ENCODE assay signal across 10 mouse cellular contexts in genomic region chr3:94601959-94602358, GRCm38 (mm10). TPM values are rescaled to one million over a fixed set of nuclear protein-coding genes. Genes with fewer than 3 reads are reported as not detected.
DNase-seq lines count a peak whose midpoint lies in the region; ATAC-seq and TF ChIP-seq lines count a peak whose summit lies in the region.
"Had no signal": no experiment of that assay in that cellular context is flagged by ENCODE, and none has a peak within 500 bp of the region (broad histone marks: within the 10 kb centered on the region; RNA-seq: fewer than 3 reads in every experiment).

No protein-coding gene starts in this region.

- TF ChIP-seq CTCF in ES-Bruce4 (IDR thresholded peaks at IDR 0.05; ENCODE audit: low read depth, low read length), result peak; percentile 23

- no peak overlapping the region for H3K4me3 ChIP-seq in intestine, embryonic 14.5 days (ENCODE audit: low read depth, low read length)
- no peak overlapping the region for H3K4me3 ChIP-seq in intestine, embryonic 15.5 days (replicated peaks)
- H3K4me3 ChIP-seq in ES-Bruce4 (ENCODE audit: low read depth, low read length), result no peak overlapping the region
- no peak overlapping the region for H3K4me3 ChIP-seq in midbrain, embryonic 11.5 days (ENCODE audit: low read depth, low read length)
- H3K4me3 ChIP-seq: limb, embryonic 12.5 days had no signal

- H3K4me1 ChIP-seq in intestine, embryonic 14.5 days (replicated peaks; ENCODE audit: control insufficient read depth, insufficient read depth, low read length), result no peaks in the 10 kb centered on the region
- H3K4me1 ChIP-seq in intestine, embryonic 15.5 days (replicated peaks), result no peaks in the 10 kb centered on the region
- no peaks in the 10 kb centered on the region for H3K4me1 ChIP-seq in ES-Bruce4 (ENCODE audit: control insufficient read depth, insufficient read depth, low read length)
- H3K4me1 ChIP-seq in midbrain, embryonic 11.5 days (ENCODE audit: control insufficient read depth, insufficient read depth, low read length), result no peaks in the 10 kb centered on the region
- H3K4me1 ChIP-seq: limb, embryonic 12.5 days had no signal

- H3K9ac ChIP-seq in intestine, embryonic 14.5 days (ENCODE audit: low read length), result no peak overlapping the region
- no peak overlapping the region for H3K9ac ChIP-seq in intestine, embryonic 15.5 days
- no peak overlapping the region for H3K9ac ChIP-seq in ES-Bruce4 (ENCODE audit: low read depth, poor library complexity, severe bottlenecking)
- H3K9ac ChIP-seq in midbrain, embryonic 11.5 days (ENCODE audit: low read length), result no peak overlapping the region
- H3K9ac ChIP-seq: limb, embryonic 12.5 days had no signal

- no peak overlapping the region for H3K27ac ChIP-seq in intestine, embryonic 14.5 days (ENCODE audit: low read depth)
- no peak overlapping the region for H3K27ac ChIP-seq in intestine, embryonic 15.5 days
- H3K27ac ChIP-seq in ES-Bruce4 (ENCODE audit: insufficient read depth, low read length), result no peak overlapping the region
- no peak overlapping the region for H3K27ac ChIP-seq in midbrain, embryonic 11.5 days (ENCODE audit: low read depth, low read length)
- H3K27ac ChIP-seq: limb, embryonic 12.5 days had no signal

- H3K36me3 ChIP-seq in intestine, embryonic 14.5 days (ENCODE audit: control insufficient read depth, insufficient read depth, low read length), result no peaks in the 10 kb centered on the region
- H3K36me3 ChIP-seq in intestine, embryonic 15.5 days, result no peaks in the 10 kb centered on the region
- H3K36me3 ChIP-seq in ES-Bruce4 (ENCODE audit: control insufficient read depth, insufficient read depth, low read length, poor library complexity, severe bottlenecking), result no peaks in the 10 kb centered on the region
- H3K36me3 ChIP-seq in midbrain, embryonic 11.5 days (ENCODE audit: control insufficient read depth, insufficient read depth, low read length), result no peaks in the 10 kb centered on the region
- H3K36me3 ChIP-seq: limb, embryonic 12.5 days had no signal

- H3K27me3 ChIP-seq in intestine, embryonic 14.5 days (replicated peaks; ENCODE audit: control insufficient read depth, insufficient read depth, low read length), result no peaks in the 10 kb centered on the region
- no peaks in the 10 kb centered on the region for H3K27me3 ChIP-seq in intestine, embryonic 15.5 days (replicated peaks)
- no peaks in the 10 kb centered on the region for H3K27me3 ChIP-seq in ES-Bruce4 (ENCODE audit: control insufficient read depth, insufficient read depth, low read length, poor library complexity, severe bottlenecking)
- H3K27me3 ChIP-seq in midbrain, embryonic 11.5 days (ENCODE audit: control insufficient read depth, insufficient read depth, low read length), result no peaks in the 10 kb centered on the region
- H3K27me3 ChIP-seq: limb, embryonic 12.5 days had no signal

- H3K9me3 ChIP-seq in intestine, embryonic 14.5 days (ENCODE audit: control insufficient read depth, low read length), result no peaks in the 10 kb centered on the region
- H3K9me3 ChIP-seq in intestine, embryonic 15.5 days, result no peaks in the 10 kb centered on the region
- no peaks in the 10 kb centered on the region for H3K9me3 ChIP-seq in ES-Bruce4 (replicated peaks; ENCODE audit: control insufficient read depth, insufficient read depth, low read length, poor library complexity, severe bottlenecking)
- H3K9me3 ChIP-seq in midbrain, embryonic 11.5 days (ENCODE audit: control insufficient read depth, low read length), result no peaks in the 10 kb centered on the region
- H3K9me3 ChIP-seq: limb, embryonic 12.5 days had no signal

- no peak for TF ChIP-seq EP300 in ES-Bruce4 (IDR thresholded peaks at IDR 0.05; ENCODE audit: insufficient read depth, low read depth, low read length)

- whole genome bisulfite sequencing in intestine, embryonic 14.5 days, result 0% methylated on average over 4 of the region's 4 CpGs
- WGBS in intestine, embryonic 15.5 days, result 2% methylated on average over 4 of the region's 4 CpGs
- 7% methylated on average over 4 of the region's 4 CpGs for WGBS in midbrain, embryonic 11.5 days

- no peak for TF ChIP-seq POLR2A in ES-Bruce4 (IDR thresholded peaks at IDR 0.05; ENCODE audit: insufficient read depth, low read length)

- no peak overlapping the region for H3K4me2 ChIP-seq in intestine, embryonic 14.5 days (ENCODE audit: low read length)
- H3K4me2 ChIP-seq in intestine, embryonic 15.5 days (replicated peaks), result no peak overlapping the region
- no peak overlapping the region for H3K4me2 ChIP-seq in midbrain, embryonic 11.5 days
- H3K4me2 ChIP-seq: limb, embryonic 12.5 days had no signal

- DNase-seq in intestine, embryonic 14.5 days (ENCODE audit: low spot score), result peak; percentile 71
- DNase-seq in cerebellum, adult 18-20 months, result peak; percentile 73 to 76
- peak; percentile 35 to 48 for DNase-seq in frontal cortex, postnatal 36 days (ENCODE audit: low spot score in 2 of 2)
- DNase-seq in kidney, postnatal 36 days, result peak; percentile 50 to 83
- peak; percentile 86 for DNase-seq in midbrain, embryonic 11.5 days (ENCODE audit: low spot score, missing footprints)
- DNase-seq in thymus, postnatal 0 days (ENCODE audit: low spot score), result peak; percentile 49

- ATAC-seq in intestine, embryonic 14.5 days (replicated peaks; ENCODE audit: low FRiP score, low TSS enrichment, low read depth), result no peak
- no peak for ATAC-seq in intestine, embryonic 15.5 days
- 0 out of 2 replicates have a peak, but pooled peaks have one; percentile 22 for ATAC-seq in midbrain, embryonic 11.5 days (ENCODE audit: low FRiP score)

RNA-seq across cellular contexts. Expression of gene Snx27, which starts 19.4 kb away (rescaled TPM):
- polyA plus RNA-seq in intestine, embryonic 14.5 days (2014; fragmentation: Nextera tagmentation; extraction: Ambion mirVana), result 28.6 and 33.8 TPM in 2 replicates
- 35.5 and 36.2 TPM in 2 replicates for polyA plus RNA-seq in intestine, embryonic 15.5 days (2015; fragmentation: Nextera tagmentation; extraction: Ambion mirVana)
- polyA plus RNA-seq in ES-Bruce4 (2011; ENCODE audit: insufficient read depth, insufficient read length, low read depth, missing spikeins), result 53.1 and 60.2 TPM in 2 replicates
- polyA plus RNA-seq in midbrain, embryonic 11.5 days (2014; fragmentation: Nextera tagmentation; extraction: Ambion mirVana), result 39.4 and 43.0 TPM in 2 replicates
- polyA plus RNA-seq in thymus, postnatal 0 days (2015; fragmentation: Nextera tagmentation; extraction: Ambion mirVana), result 33.5 and 39.3 TPM in 2 replicates

RNA-seq across cellular contexts. Expression of gene Gm10972, which starts 41.0 kb away (rescaled TPM):
- polyA plus RNA-seq in intestine, embryonic 14.5 days (2014; fragmentation: Nextera tagmentation; extraction: Ambion mirVana), result not detected in 2 replicates
- polyA plus RNA-seq in intestine, embryonic 15.5 days (2015; fragmentation: Nextera tagmentation; extraction: Ambion mirVana), result not detected in 2 replicates
- polyA plus RNA-seq in ES-Bruce4 (2011; ENCODE audit: insufficient read depth, insufficient read length, low read depth, missing spikeins), result not detected in 2 replicates
- polyA plus RNA-seq in midbrain, embryonic 11.5 days (2014; fragmentation: Nextera tagmentation; extraction: Ambion mirVana), result not detected in 2 replicates
- not detected in 2 replicates for polyA plus RNA-seq in thymus, postnatal 0 days (2015; fragmentation: Nextera tagmentation; extraction: Ambion mirVana)
- polyA plus RNA-seq: limb, embryonic 12.5 days; testis, adult 2 months had no signal

RNA-seq across cellular contexts. Expression of gene Tuft1, which starts 56.7 kb away (rescaled TPM):
- 10.9 and 11.0 TPM in 2 replicates for polyA plus RNA-seq in intestine, embryonic 14.5 days (2014; fragmentation: Nextera tagmentation; extraction: Ambion mirVana)
- polyA plus RNA-seq in intestine, embryonic 15.5 days (2015; fragmentation: Nextera tagmentation; extraction: Ambion mirVana), result 10.2 and 11.6 TPM in 2 replicates
- polyA plus RNA-seq in ES-Bruce4 (2011; ENCODE audit: insufficient read depth, insufficient read length, low read depth, missing spikeins), result 18.4 and 21.5 TPM in 2 replicates
- polyA plus RNA-seq in midbrain, embryonic 11.5 days (2014; fragmentation: Nextera tagmentation; extraction: Ambion mirVana), result 4.2 and 4.5 TPM in 2 replicates
- 6.8 and 8.0 TPM in 2 replicates for polyA plus RNA-seq in thymus, postnatal 0 days (2015; fragmentation: Nextera tagmentation; extraction: Ambion mirVana)
